Mouse (Mus musculus) heart, adult 18-20 months (tissue): ENCODE results near the gene Sh3pxd2a. TPM values are rescaled to one million over a fixed set of nuclear protein-coding genes. Genes with fewer than 3 reads are reported as not detected.

Source experiments
- DNase-seq, 2 experiments: peaks; one replicate each; pipeline ENCODE4 v3.0.0; 2021 to 2022; ENCODE audit warnings: mixed read lengths in 1 of 2
- total RNA-seq, 2 experiments: library from RNA; stranded (reverse); gene quantifications; 2 replicates each; pipeline ENCODE4 v1.2.3; 2021

The Sh3pxd2a gene
- total RNA-seq, 2 experiments from 2014 or later: 45.5 to 48.7 TPM

GRCm38 (mm10) chr19:47279788-47280532 is 184.2 kb downstream of the Sh3pxd2a start:
- peak; percentile 92 to 94 for DNase-seq

DNA sequence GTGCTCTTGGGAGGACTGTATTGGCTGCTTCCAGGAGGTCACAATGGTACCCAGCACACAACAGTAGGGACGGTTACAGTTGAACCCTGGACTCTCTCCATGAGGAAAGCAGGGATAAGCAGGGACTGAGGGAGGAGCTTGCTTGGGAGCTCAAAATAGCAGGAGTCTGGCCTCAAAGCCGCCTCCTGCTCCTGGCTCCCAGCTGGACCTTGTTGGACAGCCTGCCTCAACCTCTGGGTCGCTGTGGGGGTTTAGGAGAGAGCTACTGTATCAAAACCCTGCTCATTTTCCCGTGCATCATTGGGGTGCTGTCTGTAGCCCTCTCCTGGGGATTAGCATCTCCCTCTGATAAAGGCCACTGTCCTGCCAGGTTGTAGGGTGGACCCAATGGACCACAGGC is 184.8 kb downstream of the Sh3pxd2a start:
- peak; percentile 57 to 77 for DNase-seq

DNA sequence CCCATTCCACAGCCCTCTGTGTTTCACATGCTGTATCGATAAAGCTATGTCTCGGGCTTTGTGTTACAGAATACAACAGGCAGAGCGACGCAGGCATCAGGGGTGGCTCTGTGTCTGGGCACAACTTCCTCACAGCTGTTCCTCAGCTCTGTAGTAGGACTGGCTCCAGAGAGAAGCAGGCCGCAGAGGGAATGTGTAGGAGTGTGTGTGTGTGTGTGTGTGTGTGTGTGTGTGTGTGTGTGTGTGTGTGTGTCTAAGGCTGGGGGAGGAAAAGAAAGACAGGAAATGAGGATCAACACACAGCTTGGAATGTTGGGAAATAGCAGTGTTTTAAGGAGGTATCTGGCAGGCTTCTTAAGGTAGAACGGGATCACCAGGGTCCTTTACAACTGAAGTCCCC is 187.5 kb downstream of the Sh3pxd2a start:
- DNase-seq: peak; percentile 71 to 72

- no peak for DNase-seq
These were observed 193.7 kb downstream of the Sh3pxd2a start for GRCm38 (mm10) chr19:47270520-47270919.

DNA sequence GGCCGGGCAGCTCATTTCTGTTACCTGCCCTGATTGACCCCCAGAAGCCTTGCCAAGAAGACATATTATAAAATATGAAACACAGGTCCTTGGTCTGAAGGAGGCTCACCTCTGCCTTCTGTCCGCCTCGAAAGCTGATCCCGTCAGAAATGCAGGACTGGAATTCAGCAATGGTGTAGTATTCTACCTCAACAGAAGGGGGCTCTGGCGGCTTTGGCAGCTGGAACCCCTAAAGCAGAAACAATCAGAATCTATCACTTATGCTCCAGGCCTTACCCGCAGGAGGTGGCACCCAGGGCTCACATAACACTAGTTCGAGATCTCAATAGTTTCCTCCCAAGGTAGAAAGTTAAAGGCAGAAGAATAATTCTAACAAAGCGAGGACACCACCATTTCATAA is 194.5 kb downstream of the Sh3pxd2a start:
- peak in 1 of 2 experiments; percentile 50 for DNase-seq

DNA sequence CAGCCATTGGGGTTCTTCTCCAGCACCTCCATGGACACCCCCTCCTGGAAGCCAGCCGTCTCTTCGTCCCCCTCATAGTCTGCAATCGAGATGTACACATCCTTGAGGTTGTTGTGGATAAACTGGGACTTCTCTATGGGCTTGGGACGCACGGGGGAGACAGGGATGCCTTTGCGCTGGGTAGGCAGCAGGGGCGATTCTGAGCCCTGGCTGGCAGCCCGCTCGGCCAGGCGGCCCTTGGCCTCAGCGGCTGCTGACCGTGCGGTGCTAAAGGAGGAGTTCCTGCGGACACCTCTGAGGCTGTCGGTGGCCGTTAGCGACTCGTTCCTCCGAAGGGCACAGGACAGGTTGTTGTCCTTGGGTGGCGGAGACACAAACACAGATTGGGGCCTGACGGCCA is 197.1 kb downstream of the Sh3pxd2a start:
- DNase-seq: no peak

DNA sequence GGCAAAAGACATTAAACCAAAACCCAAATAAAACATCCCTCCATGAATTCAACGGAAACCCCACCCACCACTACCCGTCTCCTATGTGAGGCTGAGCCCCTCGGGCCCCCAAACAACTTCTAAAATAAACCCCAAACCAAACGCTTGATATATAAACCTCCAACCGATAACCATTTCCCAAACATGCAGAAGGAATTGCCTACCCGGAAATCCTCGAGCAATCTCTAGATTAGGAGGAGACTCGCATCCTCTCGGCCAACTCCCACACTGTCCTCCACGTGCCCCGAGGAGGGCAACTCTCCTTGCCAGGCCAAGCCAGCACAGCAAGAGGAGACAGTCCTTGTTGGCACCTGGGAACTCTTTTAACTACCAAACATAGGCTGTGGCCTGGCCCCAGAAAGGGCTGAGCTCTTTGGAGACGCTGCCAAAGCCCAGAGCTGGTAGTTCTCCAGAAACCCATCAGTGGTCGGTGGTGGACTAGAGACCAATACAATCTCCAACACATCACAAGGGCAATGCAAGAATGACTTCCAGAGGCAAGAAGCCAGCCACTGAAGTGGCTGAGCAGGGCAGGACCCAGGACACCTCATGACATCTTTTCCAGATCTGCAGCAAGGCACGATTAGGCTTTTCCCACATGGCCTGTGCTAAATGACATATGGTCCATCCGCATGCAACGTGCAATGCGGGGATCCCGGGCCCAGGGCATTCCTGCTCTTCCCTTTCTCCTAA is 198.0 kb downstream of the Sh3pxd2a start:
- no peak for DNase-seq

GRCm38 (mm10) chr19:47264322-47265092 is 199.7 kb downstream of the Sh3pxd2a start:
- peak; percentile 75 to 88 for DNase-seq

GRCm38 (mm10) chr19:47263621-47264020 is 200.6 kb downstream of the Sh3pxd2a start:
- DNase-seq: peak in 1 of 2 experiments; percentile 44

- no peak for DNase-seq
These were observed 203.0 kb downstream of the Sh3pxd2a start for GRCm38 (mm10) chr19:47261196-47261595.

- peak; percentile 41 to 51 for DNase-seq
These were observed 204.6 kb downstream of the Sh3pxd2a start for GRCm38 (mm10) chr19:47259581-47259980.

- DNase-seq: no peak
These were observed 208.3 kb downstream of the Sh3pxd2a start for GRCm38 (mm10) chr19:47255919-47256318.

- no peak for DNase-seq
These were observed 209.2 kb downstream of the Sh3pxd2a start for GRCm38 (mm10) chr19:47255036-47255435.

DNA sequence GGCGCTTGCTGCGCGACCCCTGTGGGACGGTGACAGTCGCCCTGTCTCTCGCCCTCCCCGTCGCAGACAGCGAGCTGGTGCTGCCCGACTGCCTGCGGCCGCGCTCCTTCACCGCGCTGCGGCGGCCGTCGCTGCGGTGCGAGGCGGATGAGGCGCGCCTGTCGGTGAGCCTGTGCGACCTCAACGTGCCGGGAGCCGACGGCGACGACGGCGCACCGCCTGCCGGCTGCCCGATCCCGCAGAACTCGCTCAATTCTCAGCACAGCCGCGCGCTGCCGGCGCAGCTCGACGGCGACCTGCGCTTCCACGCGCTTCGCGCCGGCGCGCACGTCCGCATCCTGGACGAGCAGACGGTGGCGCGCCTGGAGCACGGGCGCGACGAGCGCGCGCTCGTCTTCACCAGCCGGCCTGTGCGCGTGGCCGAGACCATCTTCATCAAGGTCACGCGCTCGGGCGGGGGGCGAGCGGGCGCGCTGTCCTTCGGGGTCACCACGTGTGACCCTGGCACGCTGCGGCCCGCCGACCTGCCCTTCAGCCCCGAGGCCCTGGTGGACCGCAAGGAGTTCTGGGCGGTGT is 211.1 kb downstream of the Sh3pxd2a start:
- no peak for DNase-seq

DNA sequence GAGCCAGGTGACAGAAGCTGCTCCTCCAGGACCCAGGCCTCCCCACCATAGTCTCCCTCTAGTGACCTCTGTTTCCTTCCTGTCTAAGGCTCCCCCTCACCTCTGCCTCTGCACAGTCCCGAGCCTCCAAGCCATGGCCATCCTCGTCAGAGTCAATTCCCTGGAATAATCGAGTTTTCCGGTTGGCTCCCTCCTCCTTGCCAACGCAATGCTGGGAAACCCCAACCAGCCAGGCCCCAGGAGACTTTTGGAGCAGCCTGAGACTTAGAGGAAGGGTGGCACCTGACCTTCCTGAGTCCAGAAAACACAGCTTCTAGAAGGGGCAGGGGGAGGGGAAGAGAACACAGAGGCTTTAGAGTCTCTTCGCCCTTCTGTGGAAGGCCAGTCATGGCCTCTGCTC is 213.3 kb downstream of the Sh3pxd2a start:
- no peak for DNase-seq

- DNase-seq: peak in 1 of 2 experiments; percentile 37
These were observed 215.2 kb downstream of the Sh3pxd2a start for GRCm38 (mm10) chr19:47248906-47249568.

DNA sequence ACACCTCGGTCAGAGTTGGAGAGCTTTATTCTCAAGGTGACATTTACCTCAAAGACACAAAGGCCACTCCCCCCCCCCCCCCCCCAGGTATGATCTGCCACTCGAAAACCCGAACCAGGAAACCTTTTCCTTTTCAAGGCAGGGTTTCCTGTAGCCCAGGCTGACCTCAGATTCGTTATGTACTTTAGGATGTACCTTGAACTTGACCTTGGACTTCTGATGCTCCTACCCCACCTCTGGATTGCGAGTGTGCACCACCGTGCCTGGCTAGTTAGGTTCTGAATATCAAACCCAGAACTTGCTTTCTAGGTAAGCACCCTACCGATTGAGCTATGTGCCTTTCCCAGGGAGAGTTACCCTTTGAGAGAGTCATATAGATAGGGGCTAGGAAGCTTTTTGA is 215.9 kb downstream of the Sh3pxd2a start:
- no peak for DNase-seq

GRCm38 (mm10) chr19:47247791-47248190 is 216.4 kb downstream of the Sh3pxd2a start:
- no peak for DNase-seq

DNA sequence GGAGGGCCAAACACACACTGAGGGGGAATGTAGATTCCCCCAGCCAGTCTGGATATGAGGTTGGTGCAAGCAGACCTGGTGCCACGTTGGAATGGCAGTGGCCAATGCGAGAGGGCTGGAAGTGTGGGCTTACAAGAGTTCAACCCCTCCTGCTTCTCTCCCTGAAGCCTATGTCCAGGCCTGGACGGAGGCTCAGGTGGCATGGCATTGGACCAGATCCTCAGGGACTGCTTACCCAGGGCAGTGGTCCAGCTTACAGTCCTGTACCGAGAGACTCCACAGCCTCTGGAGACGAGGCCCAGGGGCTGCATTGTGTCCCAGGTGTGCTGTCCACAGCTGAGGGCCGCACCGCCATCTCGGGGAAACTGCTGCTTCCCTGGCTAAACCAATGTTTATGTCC is 218.7 kb downstream of the Sh3pxd2a start:
- DNase-seq: no peak

DNA sequence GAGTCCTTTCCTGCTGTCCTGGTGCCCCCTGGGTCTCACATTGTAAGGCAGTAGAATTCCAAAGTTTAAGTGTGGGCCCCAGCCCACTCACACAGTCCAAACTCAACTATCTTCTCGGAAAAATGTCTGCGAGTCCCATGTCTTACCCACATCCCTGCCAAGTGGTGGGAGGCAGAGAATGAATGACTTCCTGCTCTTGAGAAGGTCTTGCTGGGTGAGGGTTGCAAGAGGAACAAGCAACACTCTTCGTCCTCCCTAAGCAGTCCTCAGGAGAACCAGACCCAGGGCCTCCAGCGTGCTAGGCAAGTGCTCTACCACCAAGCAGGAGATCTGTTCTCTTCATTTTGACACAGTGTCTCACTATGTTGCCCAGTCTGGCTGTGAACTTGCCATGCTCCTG is 222.0 kb downstream of the Sh3pxd2a start:
- no peak for DNase-seq

DNA sequence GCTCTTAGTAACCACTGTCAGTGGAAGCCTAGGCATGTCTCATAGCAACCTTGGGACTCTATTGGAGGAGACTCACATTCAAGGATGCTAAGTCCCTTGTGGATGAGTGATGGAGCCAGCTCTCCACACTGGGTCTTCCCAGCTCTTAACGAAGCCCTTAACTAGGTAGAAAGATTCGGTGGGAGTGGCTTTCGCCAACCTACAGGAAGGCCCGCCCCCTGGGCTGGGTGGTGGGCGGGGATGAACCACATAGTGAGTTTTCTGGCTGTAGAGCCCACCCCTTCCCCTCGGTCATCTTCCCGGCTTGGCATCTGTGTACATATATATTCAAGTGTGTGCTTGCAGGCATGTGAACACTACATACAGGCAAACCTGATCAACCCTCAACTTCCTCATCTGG is 223.2 kb downstream of the Sh3pxd2a start:
- DNase-seq: no peak

- DNase-seq: no peak
These were observed 224.1 kb downstream of the Sh3pxd2a start for GRCm38 (mm10) chr19:47240076-47240475.
